Mouse (Mus musculus) heart, adult 8-10 months (tissue): ENCODE data around the gene Myod1. TPM values are rescaled to one million over a fixed set of nuclear protein-coding genes. Genes with fewer than 3 reads are reported as not detected.

Experiments used
- DNase-seq: peaks from one replicate; pipeline ENCODE4 v3.0.0; 2022; ENCODE audit warnings: low spot score
- total RNA-seq, 4 experiments: library from RNA; stranded (reverse); gene quantifications; 2 replicates each; pipeline ENCODE4 v1.2.4; 2022

Gene Myod1
- total RNA-seq, 4 experiments from 2014 or later, result 0.12 to 0.16 (median 0.14) TPM; not detected in 1

- DNase-seq, result no peak
These were observed 39.6 kb downstream of the Myod1 start for GRCm38 (mm10) chr7:46415818-46416425.

GRCm38 (mm10) chr7:46417467-46417866 is 41.2 kb downstream of the Myod1 start:
- no peak for DNase-seq

DNA sequence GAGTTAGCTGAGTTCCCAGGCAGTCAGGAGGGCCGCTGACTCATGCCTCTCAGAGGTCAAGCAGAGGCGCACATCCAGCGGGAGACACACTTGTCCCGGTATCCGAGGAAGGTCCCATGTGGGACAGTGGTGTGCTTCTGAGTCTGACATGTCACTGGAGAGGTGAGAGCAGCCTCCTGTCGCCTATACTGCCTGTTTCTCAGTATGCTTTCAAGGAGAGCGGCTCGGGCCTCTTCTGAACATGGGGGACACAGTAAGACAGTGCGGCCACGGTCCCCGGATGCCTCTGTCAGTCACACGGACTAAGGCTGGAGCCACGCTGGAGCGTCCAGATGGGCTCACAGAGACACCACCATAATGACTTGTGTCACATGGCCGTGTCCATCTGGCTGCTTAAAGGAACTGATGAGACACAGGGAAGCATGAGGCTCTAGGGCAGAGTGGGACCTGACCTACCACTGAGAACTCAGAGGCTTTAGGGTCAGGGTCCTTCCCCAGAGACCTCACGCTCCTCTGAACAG is 41.9 kb downstream of the Myod1 start:
- no peak for DNase-seq

GRCm38 (mm10) chr7:46421535-46421934 is 45.3 kb downstream of the Myod1 start:
- DNase-seq, result no peak

- DNase-seq, result no peak
These were observed 45.9 kb downstream of the Myod1 start for GRCm38 (mm10) chr7:46422052-46422763.

- no peak for DNase-seq
These were observed 46.6 kb downstream of the Myod1 start for GRCm38 (mm10) chr7:46422764-46423412.

- no peak for DNase-seq
These were observed 47.7 kb downstream of the Myod1 start for GRCm38 (mm10) chr7:46423951-46424350.

DNA sequence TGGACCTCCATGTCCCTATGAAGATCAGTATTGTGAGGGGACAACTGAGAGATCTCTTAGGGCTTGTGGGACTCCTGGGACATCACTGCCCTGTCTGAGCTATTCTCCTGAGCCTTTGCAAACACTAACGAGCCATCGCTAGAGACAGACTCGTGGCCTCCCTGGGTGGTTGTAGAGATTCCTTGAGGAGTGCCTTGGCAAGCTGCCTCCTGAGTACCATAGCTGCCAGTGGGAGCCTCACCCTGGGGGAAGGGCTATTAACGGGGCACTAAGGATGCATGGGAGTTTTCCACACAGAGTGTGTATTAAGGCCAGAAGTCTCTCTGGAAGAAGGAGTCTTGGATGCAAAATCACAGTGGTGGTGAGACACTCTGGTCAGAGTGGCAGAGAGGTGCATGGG is 48.7 kb downstream of the Myod1 start:
- DNase-seq, result no peak

Other genes starting within 250 kb of the Myod1 start
- gene Abcc8, start 196.4 kb upstream of the Myod1 start, total RNA-seq, result 10 to 100 TPM; 39.5 to 54.6 (median 45.7) TPM
- gene Ush1c, start 138.0 kb upstream of the Myod1 start, total RNA-seq, result 1 to 10 TPM; 3.8 to 6.9 (median 5.6) TPM
- gene Otog, start 135.5 kb upstream of the Myod1 start, total RNA-seq, result under 1 TPM; 0.03 to 0.06 (median 0.06) TPM
- gene Kcnc1, start 20.0 kb downstream of the Myod1 start, total RNA-seq, result under 1 TPM; 0.28 to 0.69 (median 0.39) TPM